Mouse (Mus musculus): ENCODE results near the gene Dffa. TPM values are rescaled to one million over a fixed set of nuclear protein-coding genes. Genes with fewer than 3 reads are reported as not detected.

The Dffa gene
- polyA plus RNA-seq (2015; fragmentation: Nextera tagmentation; extraction: Ambion mirVana), result 27.0 and 29.1 TPM in 2 replicates

- 1% methylated on average over 35 of the region's 35 CpGs for WGBS
- H3K4me2 ChIP-seq, result peak within 1 kb of the TSS; percentile 93
- H3K9ac ChIP-seq, result peak within 1 kb of the TSS; percentile 91
- H3K27me3 ChIP-seq, result no peaks in the 10 kb centered on the region
- peak within 1 kb of the TSS; percentile 82 for H3K4me3 ChIP-seq
- no peaks in the 10 kb centered on the region for H3K9me3 ChIP-seq
- ATAC-seq (ENCODE audit: low FRiP score), result peak; percentile 87
- H3K4me1 ChIP-seq (replicated peaks), result peaks cover 10% of the 10 kb centered on the region
- peak within 1 kb of the TSS; percentile 52 for H3K27ac ChIP-seq
- H3K36me3 ChIP-seq, result peaks cover 30% of the 10 kb centered on the region
Measured at GRCm38 (mm10) chr4:149103875-149104561, at the start of gene Dffa. Gene Dffa, plus strand, starts transcription at chr4:149104146.

GRCm38 (mm10) chr4:149055847-149056246 is 48.1 kb upstream of the Dffa start:
- no peak overlapping the region for H3K9ac ChIP-seq
- H3K27me3 ChIP-seq, result peaks cover 7% of the 10 kb centered on the region; the same call in 1 of the 2 replicates
- H3K4me2 ChIP-seq, result no peak overlapping the region
- ATAC-seq (ENCODE audit: low FRiP score), result no peak
- peaks cover 52% of the 10 kb centered on the region for H3K4me1 ChIP-seq (replicated peaks)
- no peaks in the 10 kb centered on the region for H3K36me3 ChIP-seq
- H3K4me3 ChIP-seq, result no peak overlapping the region
- H3K27ac ChIP-seq, result no peak overlapping the region
- 61% methylated on average over 6 of the region's 6 CpGs for WGBS
- no peaks in the 10 kb centered on the region for H3K9me3 ChIP-seq

GRCm38 (mm10) chr4:149056957-149057356 is 47.0 kb upstream of the Dffa start:
- Histone ChIP-seq H3K27ac (peak overlapping the region; percentile 20; the same call in 1 of the 2 replicates), H3K4me3 (no peak overlapping the region), H3K9ac (peak overlapping the region; percentile 26; the same call in 1 of the 2 replicates), H3K27me3 (0 out of 2 replicates have a peak, but pooled peaks cover 3% of the 10 kb centered on the region), H3K4me1 (replicated peaks) (peaks cover 61% of the 10 kb centered on the region), H3K4me2 (no peak overlapping the region), H3K36me3 (no peaks in the 10 kb centered on the region), H3K9me3 (no peaks in the 10 kb centered on the region)
- 71% methylated on average over 16 of the region's 16 CpGs for WGBS
- no peak for ATAC-seq (ENCODE audit: low FRiP score)

- ATAC-seq (ENCODE audit: low FRiP score), result no peak
- H3K4me2 ChIP-seq, result no peak overlapping the region
- WGBS, result 42% methylated on average over 14 of the region's 14 CpGs
- H3K4me3 ChIP-seq, result no peak overlapping the region
- 0 out of 2 replicates have a peak overlapping the region, but pooled peaks have one; percentile 20 for H3K27ac ChIP-seq
- peaks cover 66% of the 10 kb centered on the region for H3K4me1 ChIP-seq (replicated peaks)
- no peaks in the 10 kb centered on the region for H3K9me3 ChIP-seq
- H3K27me3 ChIP-seq, result 0 out of 2 replicates have a peak, but pooled peaks cover 3% of the 10 kb centered on the region
- peak overlapping the region; percentile 26; the same call in 1 of the 2 replicates for H3K9ac ChIP-seq
- H3K36me3 ChIP-seq, result no peaks in the 10 kb centered on the region
Measured at GRCm38 (mm10) chr4:149057470-149057869, 46.5 kb upstream of the Dffa start.

GRCm38 (mm10) chr4:149058298-149058697 is 45.6 kb upstream of the Dffa start:
- H3K27ac ChIP-seq, result no peak overlapping the region
- H3K27me3 ChIP-seq, result 0 out of 2 replicates have a peak, but pooled peaks cover 3% of the 10 kb centered on the region
- no peaks in the 10 kb centered on the region for H3K36me3 ChIP-seq
- WGBS, result 51% methylated on average over 7 of the region's 7 CpGs
- ATAC-seq (ENCODE audit: low FRiP score), result no peak
- H3K4me1 ChIP-seq (replicated peaks), result peaks cover 73% of the 10 kb centered on the region
- no peaks in the 10 kb centered on the region for H3K9me3 ChIP-seq
- peak overlapping the region; percentile 24; the same call in 1 of the 2 replicates for H3K9ac ChIP-seq
- no peak overlapping the region for H3K4me2 ChIP-seq
- H3K4me3 ChIP-seq, result no peak overlapping the region

- Histone ChIP-seq H3K9me3 (no peaks in the 10 kb centered on the region), H3K4me2 (no peak overlapping the region), H3K9ac (no peak overlapping the region), H3K27ac (no peak overlapping the region), H3K27me3 (0 out of 2 replicates have a peak, but pooled peaks cover 3% of the 10 kb centered on the region), H3K4me1 (replicated peaks) (peaks cover 73% of the 10 kb centered on the region), H3K36me3 (no peaks in the 10 kb centered on the region), H3K4me3 (no peak overlapping the region)
- no peak for ATAC-seq (ENCODE audit: low FRiP score)
- WGBS, result 92% methylated on average over 9 of the region's 9 CpGs
Measured at GRCm38 (mm10) chr4:149059713-149060112, 44.2 kb upstream of the Dffa start.

GRCm38 (mm10) chr4:149060621-149061431 is 43.1 kb upstream of the Dffa start:
- H3K36me3 ChIP-seq, result no peaks in the 10 kb centered on the region
- H3K9ac ChIP-seq, result 0 out of 2 replicates have a peak overlapping the region, but pooled peaks have one; percentile 14
- H3K4me2 ChIP-seq, result peak overlapping the region; percentile 11; the same call in 1 of the 2 replicates
- H3K4me3 ChIP-seq, result no peak overlapping the region
- peak overlapping the region; percentile 25 for H3K27ac ChIP-seq
- no peaks in the 10 kb centered on the region for H3K9me3 ChIP-seq
- peaks cover 70% of the 10 kb centered on the region for H3K4me1 ChIP-seq (replicated peaks)
- WGBS, result 34% methylated on average over 14 of the region's 14 CpGs
- H3K27me3 ChIP-seq, result 0 out of 2 replicates have a peak, but pooled peaks cover 3% of the 10 kb centered on the region
- ATAC-seq (ENCODE audit: low FRiP score), result no peak

- WGBS, result 58% methylated on average over 13 of the region's 13 CpGs
- Histone ChIP-seq H3K9me3 (no peaks in the 10 kb centered on the region), H3K27ac (peak overlapping the region; percentile 23; the same call in 1 of the 2 replicates), H3K4me2 (peak overlapping the region; percentile 11; the same call in 1 of the 2 replicates), H3K4me3 (no peak overlapping the region), H3K27me3 (0 out of 2 replicates have a peak, but pooled peaks cover 3% of the 10 kb centered on the region), H3K36me3 (no peaks in the 10 kb centered on the region), H3K4me1 (replicated peaks) (peaks cover 70% of the 10 kb centered on the region), H3K9ac (0 out of 2 replicates have a peak overlapping the region, but pooled peaks have one; percentile 14)
- ATAC-seq (ENCODE audit: low FRiP score), result no peak
Measured at GRCm38 (mm10) chr4:149061432-149061718, 42.6 kb upstream of the Dffa start.

- Histone ChIP-seq H3K27ac (peak overlapping the region; percentile 30; the same call in 1 of the 2 replicates), H3K4me1 (replicated peaks) (peaks cover 68% of the 10 kb centered on the region), H3K9ac (peak overlapping the region; percentile 46; the same call in 1 of the 2 replicates), H3K4me2 (no peak overlapping the region), H3K9me3 (no peaks in the 10 kb centered on the region), H3K4me3 (no peak overlapping the region), H3K36me3 (no peaks in the 10 kb centered on the region), H3K27me3 (no peaks in the 10 kb centered on the region)
- WGBS, result 55% methylated on average over 21 of the region's 21 CpGs
- no peak for ATAC-seq (ENCODE audit: low FRiP score)
Measured at GRCm38 (mm10) chr4:149062406-149063318, 41.3 kb upstream of the Dffa start.

GRCm38 (mm10) chr4:149064061-149064854 is 39.7 kb upstream of the Dffa start:
- H3K27ac ChIP-seq, result no peak overlapping the region
- no peak for ATAC-seq (ENCODE audit: low FRiP score)
- no peaks in the 10 kb centered on the region for H3K9me3 ChIP-seq
- no peak overlapping the region for H3K4me2 ChIP-seq
- peaks cover 57% of the 10 kb centered on the region for H3K4me1 ChIP-seq (replicated peaks)
- 87% methylated on average over 23 of the region's 23 CpGs for WGBS
- no peaks in the 10 kb centered on the region for H3K27me3 ChIP-seq
- no peak overlapping the region for H3K9ac ChIP-seq
- no peak overlapping the region for H3K4me3 ChIP-seq
- H3K36me3 ChIP-seq, result no peaks in the 10 kb centered on the region

All from hindbrain, embryonic 13.5 days (tissue).